Mouse (Mus musculus): ENCODE measurements around the gene Ankrd44.
"Not testable (repeated sequence)": the region's sequence is repeated elsewhere in the genome, so short reads cannot be mapped to it uniquely, and the experiment has no call there.

Ankrd44 gene

GRCm38 (mm10) chr1:54925971-54926771 lies at the start of gene Ankrd44:
TSS of gene Ankrd44 (minus strand) at chr1:54926387.
- DNase-seq (ENCODE audit: low spot score): peak; percentile 85

- DNase-seq (ENCODE audit: low spot score): no peak
These were observed 45.7 kb upstream of the Ankrd44 start for GRCm38 (mm10) chr1:54971687-54972404.

DNA sequence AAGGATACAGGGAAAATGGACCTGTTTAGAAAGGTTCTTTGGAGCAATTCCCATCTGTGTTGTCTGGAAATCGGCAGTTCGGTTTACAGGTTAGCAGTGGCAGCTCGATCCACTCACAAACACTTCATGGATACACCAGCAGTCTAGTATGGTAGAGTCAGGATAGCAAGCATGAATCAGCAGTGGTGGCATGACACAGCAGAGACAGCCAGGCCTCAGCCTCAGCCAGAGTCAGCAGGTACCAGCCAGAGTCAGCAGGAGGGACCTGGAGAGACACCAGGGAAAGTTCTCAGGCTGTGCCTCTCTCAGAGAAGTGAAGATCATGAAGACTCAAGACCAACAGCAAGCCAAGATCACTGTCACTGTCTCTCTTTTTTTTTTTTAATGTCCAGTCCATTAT lies 40.7 kb upstream of the Ankrd44 start:
- DNase-seq (ENCODE audit: low spot score): no peak

GRCm38 (mm10) chr1:54965159-54965995 lies 39.2 kb upstream of the Ankrd44 start:
- DNase-seq (ENCODE audit: low spot score): no peak

DNA sequence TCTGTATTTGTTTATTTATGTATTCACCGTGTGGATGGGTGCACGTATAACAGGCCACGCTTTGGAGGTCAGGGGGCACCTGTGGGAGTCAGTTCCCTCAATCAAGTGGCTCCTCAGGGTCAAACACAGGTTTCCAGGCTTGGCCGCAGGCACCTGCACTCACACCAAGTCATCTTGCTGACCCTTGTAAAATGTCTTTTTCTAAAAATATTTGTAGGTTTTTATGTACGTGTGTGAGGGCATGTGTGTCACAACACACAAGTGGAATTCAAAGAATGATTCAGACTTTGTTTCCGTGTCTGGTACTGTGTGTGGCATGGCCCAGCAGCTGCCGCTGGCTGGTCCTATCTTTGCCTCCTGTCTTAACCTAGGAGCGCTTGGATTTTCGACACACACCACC lies 35.5 kb upstream of the Ankrd44 start:
- no peak for DNase-seq (ENCODE audit: low spot score)

DNA sequence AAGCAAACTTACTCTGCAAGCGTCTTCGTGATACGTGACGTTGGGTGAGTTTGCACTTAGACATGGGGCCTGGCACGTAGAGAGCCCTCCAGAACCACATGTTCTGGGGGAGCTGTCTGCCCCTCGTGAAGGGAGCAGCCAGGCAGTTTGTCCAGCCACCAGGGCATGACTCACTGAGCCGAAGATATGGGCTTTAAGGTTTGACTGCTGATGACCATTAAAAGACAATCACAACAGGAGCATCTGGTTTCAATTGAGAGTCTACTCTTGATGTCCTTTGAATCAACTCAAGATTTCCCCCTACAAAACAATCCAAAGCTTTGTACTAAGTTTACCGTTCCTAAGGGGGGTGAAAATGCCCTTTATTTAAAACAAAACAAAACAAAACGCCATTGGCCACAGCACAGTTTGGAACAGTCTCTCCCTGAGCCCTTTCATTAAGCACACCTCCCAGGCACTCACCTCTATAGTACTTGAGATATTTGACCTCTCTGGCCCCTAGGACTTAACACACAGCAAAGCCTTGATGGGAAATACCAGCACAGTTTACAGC lies 34.5 kb upstream of the Ankrd44 start:
- DNase-seq (ENCODE audit: low spot score): no peak

DNA sequence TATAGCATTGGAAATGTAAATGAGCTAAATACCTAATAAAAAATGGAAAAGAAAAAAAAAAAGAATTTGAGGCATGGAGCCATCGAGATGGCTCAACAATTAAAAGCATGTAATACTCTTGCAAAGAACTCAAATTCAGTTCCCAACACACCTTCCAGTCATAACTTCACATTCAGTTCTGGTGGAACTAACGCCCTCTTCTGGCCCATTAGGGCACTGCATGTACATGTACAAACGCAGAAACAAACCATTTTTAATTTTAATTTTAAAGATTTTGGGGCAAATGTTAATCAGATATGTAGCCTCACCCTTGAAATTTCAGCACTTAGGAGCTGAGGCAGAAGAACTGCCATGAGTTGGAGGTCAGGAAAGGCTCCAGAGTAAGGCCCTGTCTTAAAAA lies 32.3 kb upstream of the Ankrd44 start:
- DNase-seq (ENCODE audit: low spot score): no peak

DNA sequence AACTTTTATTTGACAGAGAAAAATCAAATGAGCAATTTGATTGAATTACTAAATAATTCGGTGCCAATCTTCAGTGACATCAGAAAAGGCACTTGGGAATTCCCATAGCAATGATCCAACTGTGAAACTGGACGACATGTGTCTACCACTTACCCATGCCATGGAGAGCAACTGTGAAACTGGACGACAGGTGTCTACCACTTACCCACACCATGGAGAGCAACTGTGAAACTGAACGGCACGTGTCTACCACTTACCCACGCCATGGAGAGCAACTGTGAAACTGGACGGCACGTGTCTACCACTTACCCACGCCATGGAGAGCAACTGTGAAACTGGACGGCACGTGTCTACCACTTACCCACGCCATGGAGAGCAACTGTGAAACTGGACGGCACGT lies 30.8 kb upstream of the Ankrd44 start:
- not testable (repeated sequence) for DNase-seq (ENCODE audit: low spot score)

DNA sequence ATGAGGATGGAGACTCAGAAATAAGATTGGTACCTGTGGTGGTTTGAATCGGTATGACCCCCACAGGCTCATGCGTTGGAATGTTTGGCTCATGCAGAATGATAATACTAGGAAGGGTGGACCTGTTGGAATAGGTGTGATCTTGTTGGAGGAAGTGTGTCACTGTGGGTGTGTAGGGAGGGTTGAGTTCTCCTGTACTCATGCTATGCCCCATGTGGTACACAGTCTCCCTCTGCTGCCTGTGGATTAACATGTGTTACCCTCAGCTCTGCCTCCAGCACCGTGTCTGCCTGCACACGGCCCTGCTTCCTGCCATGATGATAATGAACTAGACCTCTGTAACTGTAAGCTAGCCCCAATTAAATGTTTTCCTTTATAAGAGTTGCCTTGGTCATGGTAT lies 28.7 kb upstream of the Ankrd44 start:
- no peak for DNase-seq (ENCODE audit: low spot score)

DNA sequence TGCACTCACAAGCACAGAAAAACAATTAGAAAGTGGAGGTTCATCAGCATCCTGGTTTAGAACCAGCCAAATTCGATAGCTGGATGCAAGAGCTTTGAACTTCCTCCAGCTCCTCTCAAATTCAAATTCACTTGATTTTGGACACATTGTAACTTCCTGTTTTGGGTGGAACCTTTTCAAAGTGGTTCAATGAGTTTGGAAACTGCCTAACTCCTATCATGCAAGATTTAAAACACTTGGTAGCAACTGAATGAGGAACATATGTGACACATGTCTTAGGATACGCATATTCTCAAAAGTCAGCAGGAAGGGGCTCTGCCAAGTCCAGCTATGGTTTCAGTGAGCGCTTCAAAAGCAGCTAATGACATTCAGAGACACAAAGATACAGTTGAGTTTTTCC lies 18.5 kb upstream of the Ankrd44 start:
- DNase-seq (ENCODE audit: low spot score): no peak

DNA sequence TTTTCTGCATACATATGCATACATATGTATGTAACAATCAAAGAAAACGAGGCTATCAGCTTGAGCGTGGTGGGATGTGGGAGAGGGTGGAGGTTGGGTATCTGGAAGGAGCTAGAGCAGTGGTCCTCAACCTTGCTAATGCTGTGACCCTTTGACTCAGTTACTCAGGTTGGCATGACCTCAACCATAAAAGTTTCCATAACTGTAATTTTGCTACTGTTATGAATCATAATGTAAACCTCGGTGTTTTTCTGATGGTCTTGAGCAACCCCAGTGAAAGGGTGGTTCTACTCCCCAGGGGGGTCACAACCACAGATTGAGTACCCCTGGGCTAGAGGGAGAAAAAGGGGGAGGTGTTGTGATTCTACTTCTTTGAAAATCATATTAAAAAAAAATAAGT lies 9.3 kb upstream of the Ankrd44 start:
- no peak for DNase-seq (ENCODE audit: low spot score)

DNA sequence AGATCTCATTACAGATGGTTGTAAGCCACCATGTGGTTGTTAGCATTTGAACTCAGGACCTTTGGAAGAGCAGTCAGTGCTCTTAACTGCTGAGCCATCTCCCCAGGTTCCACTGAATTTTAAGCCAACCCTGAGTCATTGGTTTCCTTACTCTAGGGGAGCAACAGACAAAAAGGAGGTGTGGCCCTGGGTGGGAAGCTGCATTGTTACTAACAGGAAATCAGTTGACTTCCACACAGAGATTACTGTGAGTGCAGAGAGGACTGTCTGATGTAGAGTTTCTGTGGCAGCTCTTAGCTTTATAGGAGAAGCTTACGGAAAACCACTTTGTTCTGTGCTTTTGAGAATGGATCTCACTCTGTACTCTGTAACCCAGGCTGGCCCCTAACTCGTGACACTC lies 8.7 kb upstream of the Ankrd44 start:
- DNase-seq (ENCODE audit: low spot score): no peak

GRCm38 (mm10) chr1:54933646-54934045 lies 7.5 kb upstream of the Ankrd44 start:
- no peak for DNase-seq (ENCODE audit: low spot score)

GRCm38 (mm10) chr1:54932456-54933115 lies 6.4 kb upstream of the Ankrd44 start:
- no peak for DNase-seq (ENCODE audit: low spot score)

DNA sequence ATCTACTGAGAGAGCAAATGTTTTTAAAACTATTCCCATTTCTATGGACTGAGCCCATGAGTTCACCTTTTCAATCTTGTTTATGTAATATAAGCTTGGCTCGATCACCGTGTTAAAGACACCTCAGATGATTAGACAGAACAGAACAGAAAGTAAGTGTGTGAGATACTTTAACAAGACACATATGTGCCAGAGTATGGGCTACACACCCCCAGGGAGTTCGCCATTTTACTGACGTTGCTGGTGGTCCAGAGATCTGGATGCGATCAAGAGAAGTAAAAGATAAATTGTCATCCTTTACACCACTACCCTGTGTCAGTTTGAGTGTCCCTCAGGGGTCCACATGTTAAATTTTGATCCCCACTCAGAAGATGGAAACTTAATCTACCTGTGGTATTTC lies 5.0 kb upstream of the Ankrd44 start:
- DNase-seq (ENCODE audit: low spot score): no peak

DNA sequence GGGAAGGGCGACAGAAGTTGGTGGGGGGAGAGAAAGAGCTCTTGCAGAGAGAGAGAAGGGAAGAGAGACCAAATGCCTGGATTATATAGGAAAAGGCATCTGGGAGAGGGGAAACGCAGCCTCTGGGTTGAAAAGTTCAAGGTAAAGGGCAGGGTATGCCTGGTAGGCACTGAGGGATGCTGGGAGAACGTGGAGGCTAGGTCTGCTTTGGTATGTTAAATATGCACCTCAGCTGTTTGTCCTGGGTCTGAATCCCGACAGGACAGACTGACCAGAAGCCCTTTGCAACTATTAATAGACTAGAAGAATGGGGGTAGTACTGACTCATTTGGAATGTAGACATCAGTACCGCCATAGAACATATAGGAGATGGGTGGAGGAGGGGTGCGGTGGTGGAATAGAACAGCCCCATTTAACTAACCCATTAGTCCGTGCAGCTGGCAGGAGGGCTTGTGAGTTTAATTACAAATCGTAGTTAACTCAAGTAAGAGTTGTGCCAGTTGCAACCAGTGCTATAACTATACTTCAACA lies 4.5 kb upstream of the Ankrd44 start:
- DNase-seq (ENCODE audit: low spot score): no peak

DNA sequence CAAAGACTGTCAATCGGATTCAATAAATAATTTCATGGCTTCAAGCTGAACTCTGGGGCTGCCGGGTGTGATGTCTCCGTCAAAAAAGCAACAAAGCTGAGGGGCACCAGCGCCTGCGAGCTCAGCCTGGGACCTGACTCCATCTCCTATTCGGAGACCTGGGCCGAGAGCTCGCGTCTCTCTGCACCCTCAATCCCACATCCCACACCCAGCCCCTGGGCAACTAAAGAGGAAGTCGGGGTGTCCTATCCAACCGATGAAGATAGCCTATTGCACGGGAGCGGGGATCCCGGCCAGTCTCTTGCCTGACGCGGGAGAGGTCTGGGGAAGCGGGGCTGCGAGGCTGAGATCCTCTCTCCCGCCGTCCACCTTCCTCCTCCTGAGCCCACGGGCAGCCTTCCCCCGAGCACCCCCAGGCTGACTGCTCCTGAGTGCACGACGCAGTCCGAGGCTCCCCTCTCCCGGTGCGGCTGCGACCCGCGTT lies 694 bp downstream of the Ankrd44 start:
- peak; percentile 19 for DNase-seq (ENCODE audit: low spot score)

GRCm38 (mm10) chr1:54924760-54925159 lies 1.4 kb downstream of the Ankrd44 start:
- no peak for DNase-seq (ENCODE audit: low spot score)

GRCm38 (mm10) chr1:54924309-54924685 lies 1.9 kb downstream of the Ankrd44 start:
- DNase-seq (ENCODE audit: low spot score): no peak

DNA sequence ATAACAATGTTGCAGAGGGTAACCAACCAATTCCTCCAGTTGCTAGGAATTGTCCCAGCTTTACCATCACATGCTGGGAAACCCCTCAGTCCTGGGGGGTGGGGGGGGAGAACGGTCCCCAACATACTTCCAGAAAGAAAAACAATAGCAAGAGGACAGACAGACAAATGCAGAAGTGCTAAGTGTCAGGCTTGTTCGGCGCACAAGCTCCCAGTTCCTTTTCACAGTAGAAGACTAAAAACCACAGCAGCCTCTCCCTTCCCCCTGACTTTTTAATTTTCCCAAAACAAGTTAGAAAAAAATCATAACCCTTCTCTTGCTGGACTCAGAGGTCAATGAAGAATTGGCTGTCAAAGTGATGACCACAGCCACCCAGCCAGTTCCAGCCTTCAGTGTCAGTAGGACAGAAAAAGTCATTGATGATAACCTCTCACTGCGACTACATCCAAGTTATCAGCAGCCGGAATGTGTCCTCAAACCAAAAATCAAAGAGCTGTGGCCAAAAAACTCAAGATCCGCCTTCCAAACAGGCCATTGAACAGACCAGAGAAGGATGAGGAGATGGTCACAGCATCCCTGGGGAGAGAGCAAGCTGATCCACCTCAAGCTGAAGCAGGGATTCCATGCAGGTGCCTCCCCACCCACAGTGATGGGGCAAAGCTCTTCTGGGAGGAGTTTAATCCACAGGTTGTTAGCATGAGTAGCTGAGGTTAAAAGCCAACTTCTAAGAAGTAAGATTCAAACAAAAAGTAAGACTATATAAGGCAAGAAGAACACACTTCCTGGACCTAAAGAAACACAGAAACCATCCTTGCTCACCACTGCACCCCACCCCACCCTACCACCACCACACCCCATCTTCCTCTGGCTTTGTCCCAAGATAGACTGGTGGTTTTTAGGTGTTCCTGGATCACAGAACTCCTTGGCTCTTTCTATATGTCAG lies 2.5 kb downstream of the Ankrd44 start:
- no peak for DNase-seq (ENCODE audit: low spot score)
